In the genomic region with DNA sequence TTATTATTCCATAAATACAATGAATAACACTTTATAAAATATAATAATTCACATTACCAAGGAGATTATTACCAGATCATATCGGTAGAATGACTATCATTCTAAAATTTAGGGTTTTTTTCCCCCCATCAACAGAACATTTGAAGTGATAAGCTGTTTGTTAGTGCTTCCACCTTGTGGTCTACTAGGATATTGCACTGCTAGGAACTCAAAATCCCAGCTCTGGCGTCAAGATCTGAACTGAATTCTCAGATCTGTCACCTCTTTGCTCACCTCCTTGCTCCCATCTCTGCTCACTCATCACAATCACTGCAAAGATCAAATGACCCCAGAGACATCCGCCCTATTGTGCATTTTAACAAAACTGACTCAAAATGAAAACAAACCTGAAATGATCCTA, we compare ENCODE assay signal across 9 mouse cellular contexts. TPM values are rescaled to one million over a fixed set of nuclear protein-coding genes. Genes with fewer than 3 reads are reported as not detected.
DNase-seq lines count a peak whose midpoint lies in the region; ATAC-seq lines count a peak whose summit lies in the region.
"Had no signal": no experiment of that assay in that cellular context is flagged by ENCODE, and none has a peak within 500 bp of the region (broad histone marks: within the 10 kb centered on the region; RNA-seq: fewer than 3 reads in every experiment).

No protein-coding gene starts in this region.

- ATAC-seq in granulocyte monocyte progenitor cell, adult 5-6 weeks (replicated peaks; ENCODE audit: poor library complexity, severe bottlenecking): peak; percentile 63; the same call in 1 of the 2 replicates

- DNase-seq in kidney, postnatal 14 days: peak; percentile 17
- no peak for DNase-seq in kidney, adult 11 months
- DNase-seq in CD4-positive, CD25-positive, alpha-beta regulatory T cell, adult 2 months (ENCODE audit: low read depth, low spot score): peak; percentile 81
- peak; percentile 49 for DNase-seq in T-cell, adult 2 months (ENCODE audit: low spot score)
- DNase-seq in frontal cortex, postnatal 14 days (ENCODE audit: low spot score in 2 of 2): no peak
- DNase-seq in ovary, adult 18-20 months (ENCODE audit: low spot score): no peak
- DNase-seq in spleen, adult 18-20 months: no peak
- DNase-seq: adrenal gland, postnatal 14 days had no signal

RNA-seq across cellular contexts. Expression of gene Samhd1, which starts 18.1 kb away (rescaled TPM):
- total RNA-seq in granulocyte monocyte progenitor cell, adult 5-6 weeks (2014; fragmentation: Nextera tagmentation): 65.3 and 71.3 TPM in 2 replicates
- total RNA-seq in granulocyte monocyte progenitor cell, adult 5-6 weeks (2017): 77.6 and 88.2 TPM in 2 replicates

RNA-seq across cellular contexts. Expression of gene Tldc2, which starts 30.1 kb away (rescaled TPM):
- not detected in 2 replicates for total RNA-seq in granulocyte monocyte progenitor cell, adult 5-6 weeks (2014; fragmentation: Nextera tagmentation)
- total RNA-seq in granulocyte monocyte progenitor cell, adult 5-6 weeks (2017): not detected in 2 replicates
- total RNA-seq: adrenal gland, postnatal 14 days had no signal

RNA-seq across cellular contexts. Expression of gene Soga1, which starts 37.9 kb away (rescaled TPM):
- 4.4 and 5.7 TPM in 2 replicates for total RNA-seq in granulocyte monocyte progenitor cell, adult 5-6 weeks (2014; fragmentation: Nextera tagmentation)
- 2.5 TPM in 2 replicates for total RNA-seq in granulocyte monocyte progenitor cell, adult 5-6 weeks (2017)

Comparison
In these comparisons a context has a peak if more than half of its experiments do, and no peak if none do; other contexts are left out.
1. DNase-seq: peak in kidney, postnatal 14 days (single experiment), CD4-positive, CD25-positive, alpha-beta regulatory T cell, adult 2 months (single experiment) and T-cell, adult 2 months (single experiment); none in kidney, adult 11 months (single experiment), frontal cortex, postnatal 14 days (0 of 2), ovary, adult 18-20 months (single experiment) and spleen, adult 18-20 months (0 of 2).